Mouse (Mus musculus) adrenal gland (tissue): ENCODE results near the gene Cyp2c67.
"Not testable (repeated sequence)": the region's sequence is repeated elsewhere in the genome, so short reads cannot be mapped to it uniquely, and the experiment has no call there.

Source experiments
- intact Hi-C: fragments of 180-260 bp; cut with DNase I; formaldehyde crosslinking; loops from one replicate; pipeline ENCODE4 v1.15.1; 2025
- long read RNA-seq, 2 experiments: library from polyadenylated mRNA; unstranded; transcript quantifications; one replicate each; pipeline ENCODE4 v2.0.0; 2020; ENCODE audit warnings: borderline replicate concordance in 1 of 2; ENCODE audit not compliant: insufficient replicate concordance in 1 of 2

Cyp2c67 gene
- long read RNA-seq, experiment 1 = 0 reads
- long read RNA-seq, experiment 2 = 0 reads

DNA sequence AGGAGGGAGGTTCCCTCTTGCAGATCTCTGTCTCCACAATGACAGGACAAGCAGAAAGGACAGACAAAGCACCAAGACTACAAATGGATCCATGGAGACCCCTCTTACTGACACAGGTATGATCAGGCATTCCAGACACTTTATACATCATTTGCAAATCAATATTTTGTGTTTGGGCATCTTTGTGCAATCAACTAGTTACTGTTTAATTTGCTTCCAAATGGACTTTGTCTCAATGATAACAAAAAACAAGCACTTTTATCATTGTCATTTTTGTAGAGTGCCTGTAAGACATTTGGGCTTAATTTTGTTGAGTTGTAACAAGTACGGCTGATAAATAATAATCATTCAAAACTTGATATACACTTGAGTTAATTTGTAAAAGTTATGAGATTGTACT, at the start of gene Cyp2c67:
Cyp2c67 (minus strand) TSS at position 114 of the 400 bp plus-strand sequence.
- intact Hi-C loops = no loop called here

DNA sequence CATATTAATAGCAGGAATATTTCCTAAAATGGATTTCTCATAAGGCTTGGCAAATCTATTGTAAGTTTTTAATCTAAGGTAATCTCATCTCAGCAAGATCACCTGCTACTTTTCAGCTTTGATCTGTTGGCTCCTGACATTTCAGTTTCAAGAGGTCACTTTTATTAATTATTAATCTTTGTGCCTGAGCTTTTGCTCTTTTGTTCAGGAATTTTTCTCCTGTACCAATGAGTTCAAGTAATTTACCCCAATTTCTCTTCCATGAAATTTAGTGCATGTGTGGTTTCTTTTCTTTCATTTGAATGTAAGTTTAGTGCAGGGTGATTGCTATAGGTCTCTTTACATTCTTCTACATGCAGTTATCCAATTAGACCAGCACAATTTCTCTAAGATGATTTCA, 16.8 kb upstream of the Cyp2c67 start:
- intact Hi-C loops = not testable (repeated sequence)

DNA sequence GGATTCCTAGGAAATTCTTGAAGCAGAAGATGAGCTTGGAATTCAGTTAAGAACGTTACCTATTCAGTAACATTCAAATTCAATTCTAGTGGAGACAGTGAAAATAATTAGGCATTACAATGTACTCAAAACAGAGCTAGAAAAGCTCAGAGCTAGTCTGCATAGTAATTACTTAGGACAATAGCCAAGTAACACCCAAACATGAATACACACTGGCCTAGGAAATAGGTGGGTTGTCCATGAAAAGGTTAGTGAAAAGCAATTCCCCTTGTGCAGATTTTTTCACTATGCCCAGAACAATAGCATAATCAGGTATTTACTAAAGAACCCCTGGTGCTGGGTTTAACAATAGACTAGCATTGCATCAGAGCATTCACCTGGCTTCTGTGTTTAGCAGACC, 3.5 kb upstream of the Cyp2c67 start:
- intact Hi-C loops = no loop called here

DNA sequence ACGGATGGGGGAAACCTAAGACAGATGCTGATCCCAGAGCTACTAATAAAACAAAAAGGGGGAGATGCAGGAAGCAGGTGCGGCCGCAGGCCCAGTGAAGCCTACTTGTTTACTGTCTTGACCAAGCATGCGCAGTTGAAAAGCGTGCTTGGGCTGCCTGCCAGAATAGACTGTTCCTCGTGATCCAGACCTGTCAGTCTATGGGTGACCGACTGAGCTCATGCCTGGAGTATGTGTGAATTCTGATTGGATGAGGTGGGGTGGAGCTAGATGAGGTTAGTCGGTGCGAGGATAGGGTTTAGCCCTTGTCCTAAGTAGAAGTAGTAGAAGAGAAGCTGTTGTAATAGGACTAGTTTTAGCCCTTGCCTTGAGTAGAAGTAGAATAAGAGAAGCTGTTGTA, 1.3 kb downstream of the Cyp2c67 start:
- intact Hi-C loops = no loop called here

DNA sequence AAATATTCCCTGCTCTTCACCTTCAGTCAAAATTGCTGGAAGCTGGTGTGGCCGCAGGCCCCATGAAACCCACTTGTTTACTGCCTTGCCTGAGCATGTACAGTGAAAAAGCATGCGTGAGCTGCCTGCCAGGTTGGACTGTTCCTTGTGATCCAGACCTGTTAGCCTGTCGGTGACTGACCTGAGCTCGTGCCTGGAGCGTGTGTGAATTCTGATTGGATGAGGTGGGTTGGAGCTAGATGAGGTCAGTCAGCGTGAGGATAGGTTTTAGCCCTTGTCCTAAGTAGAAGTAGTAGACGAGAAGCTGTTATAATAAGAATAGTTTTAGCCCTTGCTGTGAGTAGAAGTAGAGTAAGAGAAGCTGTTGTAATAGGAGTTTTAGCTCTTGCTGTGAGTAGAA, 4.3 kb downstream of the Cyp2c67 start:
- intact Hi-C loops = not testable (repeated sequence)
